Mouse (Mus musculus): ENCODE results near the gene Nrd1. TPM values are rescaled to one million over a fixed set of nuclear protein-coding genes. Genes with fewer than 3 reads are reported as not detected.

Gene Nrd1
- polyA plus RNA-seq, 1 experiment from 2014 or later = 49.6 TPM

- H3K36me3 ChIP-seq (ENCODE audit: insufficient read depth) = peaks cover 65% of the 10 kb centered on the region
- 83% methylated on average over 3 of the region's 3 CpGs for WGBS
- TF ChIP-seq CTCF (IDR thresholded peaks at IDR 0.05; ENCODE audit: low read depth) = no peak
Measured at GRCm38 (mm10) chr4:109026543-109026942, 26.1 kb downstream of the Nrd1 start.

GRCm38 (mm10) chr4:109029857-109030256, 29.4 kb downstream of the Nrd1 start:
- H3K36me3 ChIP-seq (ENCODE audit: insufficient read depth) = peaks cover 69% of the 10 kb centered on the region
- 88% methylated on average over 2 of the region's 2 CpGs for WGBS

More at GRCm38 (mm10) chr4:109026543-109026942, 26.1 kb downstream of the Nrd1 start:
- Histone ChIP-seq H3K27me3 (ENCODE audit: insufficient read depth, low read length) (no peaks in the 10 kb centered on the region), H3K9me3 (ENCODE audit: low read depth, low read length) (no peaks in the 10 kb centered on the region), H3K4me2 (no peak overlapping the region), H3K9ac (no peak overlapping the region), H3K4me1 (ENCODE audit: insufficient read depth) (no peaks in the 10 kb centered on the region), H3K4me3 (ENCODE audit: low read depth, low read length) (no peak overlapping the region), H3K27ac (ENCODE audit: low read depth) (no peak overlapping the region)
- ATAC-seq (ENCODE audit: insufficient read depth) = no peak
- DNase-seq = no peak

GRCm38 (mm10) chr4:109030266-109030665, 29.8 kb downstream of the Nrd1 start:
- H3K27ac ChIP-seq (ENCODE audit: low read depth) = no peak overlapping the region
- no peak for TF ChIP-seq CTCF (IDR thresholded peaks at IDR 0.05; ENCODE audit: low read depth)
- H3K36me3 ChIP-seq (ENCODE audit: insufficient read depth) = peaks cover 65% of the 10 kb centered on the region
- H3K4me3 ChIP-seq (ENCODE audit: low read depth, low read length) = no peak overlapping the region
- DNase-seq (no peak), ATAC-seq (ENCODE audit: insufficient read depth) (no peak)
- H3K9me3 ChIP-seq (ENCODE audit: low read depth, low read length) = no peaks in the 10 kb centered on the region
- no peak overlapping the region for H3K4me2 ChIP-seq
- no peaks in the 10 kb centered on the region for H3K4me1 ChIP-seq (ENCODE audit: insufficient read depth)
- H3K27me3 ChIP-seq (ENCODE audit: insufficient read depth, low read length) = no peaks in the 10 kb centered on the region
- 90% methylated on average over 2 of the region's 2 CpGs for WGBS
- H3K9ac ChIP-seq = no peak overlapping the region

More at GRCm38 (mm10) chr4:109029857-109030256, 29.4 kb downstream of the Nrd1 start:
- Histone ChIP-seq H3K27ac (ENCODE audit: low read depth) (no peak overlapping the region), H3K4me3 (ENCODE audit: low read depth, low read length) (no peak overlapping the region), H3K9me3 (ENCODE audit: low read depth, low read length) (no peaks in the 10 kb centered on the region), H3K9ac (no peak overlapping the region), H3K27me3 (ENCODE audit: insufficient read depth, low read length) (no peaks in the 10 kb centered on the region), H3K4me2 (no peak overlapping the region), H3K4me1 (ENCODE audit: insufficient read depth) (no peaks in the 10 kb centered on the region)
- DNase-seq (no peak), ATAC-seq (ENCODE audit: insufficient read depth) (no peak)
- no peak for TF ChIP-seq CTCF (IDR thresholded peaks at IDR 0.05; ENCODE audit: low read depth)

- DNase-seq (peak; percentile 74), ATAC-seq (ENCODE audit: insufficient read depth) (no peak)
- H3K27ac ChIP-seq (ENCODE audit: low read depth) = no peak overlapping the region
- no peak overlapping the region for H3K4me2 ChIP-seq
- peak; percentile 74 for TF ChIP-seq CTCF (IDR thresholded peaks at IDR 0.05; ENCODE audit: low read depth)
- no peak overlapping the region for H3K4me3 ChIP-seq (ENCODE audit: low read depth, low read length)
- no peaks in the 10 kb centered on the region for H3K9me3 ChIP-seq (ENCODE audit: low read depth, low read length)
- peaks cover 61% of the 10 kb centered on the region for H3K36me3 ChIP-seq (ENCODE audit: insufficient read depth)
- H3K9ac ChIP-seq = no peak overlapping the region
- no peaks in the 10 kb centered on the region for H3K27me3 ChIP-seq (ENCODE audit: insufficient read depth, low read length)
- H3K4me1 ChIP-seq (ENCODE audit: insufficient read depth) = no peaks in the 10 kb centered on the region
Measured at GRCm38 (mm10) chr4:109036327-109036726, 35.9 kb downstream of the Nrd1 start.

GRCm38 (mm10) chr4:109042739-109043138, 42.3 kb downstream of the Nrd1 start:
- H3K4me1 ChIP-seq (ENCODE audit: insufficient read depth) = no peaks in the 10 kb centered on the region
- no peak overlapping the region for H3K4me3 ChIP-seq (ENCODE audit: low read depth, low read length)
- no peak for TF ChIP-seq CTCF (IDR thresholded peaks at IDR 0.05; ENCODE audit: low read depth)
- no peak overlapping the region for H3K27ac ChIP-seq (ENCODE audit: low read depth)
- ATAC-seq (ENCODE audit: insufficient read depth) (no peak), DNase-seq (no peak)
- H3K9me3 ChIP-seq (ENCODE audit: low read depth, low read length) = no peaks in the 10 kb centered on the region
- H3K36me3 ChIP-seq (ENCODE audit: insufficient read depth) = peaks cover 88% of the 10 kb centered on the region
- no peaks in the 10 kb centered on the region for H3K27me3 ChIP-seq (ENCODE audit: insufficient read depth, low read length)
- H3K4me2 ChIP-seq = no peak overlapping the region
- WGBS = 73% methylated on average over 4 of the region's 4 CpGs
- no peak overlapping the region for H3K9ac ChIP-seq

GRCm38 (mm10) chr4:109043294-109043693, 42.8 kb downstream of the Nrd1 start:
- H3K9me3 ChIP-seq (ENCODE audit: low read depth, low read length) = no peaks in the 10 kb centered on the region
- no peak for DNase-seq
- H3K27ac ChIP-seq (ENCODE audit: low read depth) = no peak overlapping the region
- TF ChIP-seq CTCF (IDR thresholded peaks at IDR 0.05; ENCODE audit: low read depth) = no peak
- H3K4me3 ChIP-seq (ENCODE audit: low read depth, low read length) = no peak overlapping the region
- ATAC-seq (ENCODE audit: insufficient read depth) = no peak
- H3K9ac ChIP-seq = no peak overlapping the region
- 65% methylated on average over 5 of the region's 5 CpGs for WGBS
- no peak overlapping the region for H3K4me2 ChIP-seq
- no peaks in the 10 kb centered on the region for H3K4me1 ChIP-seq (ENCODE audit: insufficient read depth)
- H3K36me3 ChIP-seq (ENCODE audit: insufficient read depth) = peaks cover 93% of the 10 kb centered on the region
- no peaks in the 10 kb centered on the region for H3K27me3 ChIP-seq (ENCODE audit: insufficient read depth, low read length)

- no peaks in the 10 kb centered on the region for H3K9me3 ChIP-seq (ENCODE audit: low read depth, low read length)
- no peak overlapping the region for H3K9ac ChIP-seq
- WGBS = 74% methylated on average over 5 of the region's 5 CpGs
- no peaks in the 10 kb centered on the region for H3K27me3 ChIP-seq (ENCODE audit: insufficient read depth, low read length)
- H3K4me1 ChIP-seq (ENCODE audit: insufficient read depth) = no peaks in the 10 kb centered on the region
- TF ChIP-seq CTCF (IDR thresholded peaks at IDR 0.05; ENCODE audit: low read depth) = no peak
- no peak overlapping the region for H3K4me2 ChIP-seq
- no peak overlapping the region for H3K4me3 ChIP-seq (ENCODE audit: low read depth, low read length)
- DNase-seq (no peak), ATAC-seq (ENCODE audit: insufficient read depth) (no peak)
- no peak overlapping the region for H3K27ac ChIP-seq (ENCODE audit: low read depth)
- peaks cover 91% of the 10 kb centered on the region for H3K36me3 ChIP-seq (ENCODE audit: insufficient read depth)
Measured at GRCm38 (mm10) chr4:109043756-109044155, 43.3 kb downstream of the Nrd1 start.

- no peak for DNase-seq
- H3K9ac ChIP-seq = no peak overlapping the region
- no peak overlapping the region for H3K27ac ChIP-seq (ENCODE audit: low read depth)
- no peaks in the 10 kb centered on the region for H3K9me3 ChIP-seq (ENCODE audit: low read depth, low read length)
- no peak for ATAC-seq (ENCODE audit: insufficient read depth)
- peaks cover 78% of the 10 kb centered on the region for H3K36me3 ChIP-seq (ENCODE audit: insufficient read depth)
- 51% methylated on average over 4 of the region's 4 CpGs for WGBS
- TF ChIP-seq CTCF (IDR thresholded peaks at IDR 0.05; ENCODE audit: low read depth) = no peak
- H3K4me3 ChIP-seq (ENCODE audit: low read depth, low read length) = no peak overlapping the region
- no peaks in the 10 kb centered on the region for H3K4me1 ChIP-seq (ENCODE audit: insufficient read depth)
- no peak overlapping the region for H3K4me2 ChIP-seq
- H3K27me3 ChIP-seq (ENCODE audit: insufficient read depth, low read length) = no peaks in the 10 kb centered on the region
Measured at GRCm38 (mm10) chr4:109048258-109048657, 47.8 kb downstream of the Nrd1 start.

Measured in lung, embryonic 14.5 days (tissue).